Mouse (Mus musculus): Measurements from ENCODE around the gene Notch2. TPM values are rescaled to one million over a fixed set of nuclear protein-coding genes. Genes with fewer than 3 reads are reported as not detected.

Gene Notch2
- polyA plus RNA-seq, 1 experiment from 2014 or later = 21.2 TPM

GRCm38 (mm10) chr3:98089702-98090101, 76.4 kb downstream of the Notch2 start:
- no peak for DNase-seq (ENCODE audit: extremely low spot score, low spot score)
- Histone ChIP-seq H3K4me1 (peaks cover 58% of the 10 kb centered on the region), H3K27ac (no peak overlapping the region), H3K9me3 (no peaks in the 10 kb centered on the region), H3K27me3 (ENCODE audit: poor library complexity, severe bottlenecking) (no peaks in the 10 kb centered on the region), H3K36me3 (replicated peaks) (peaks cover 55% of the 10 kb centered on the region), H3K4me3 (no peak overlapping the region)
- WGBS = 89% methylated on average over 5 of the region's 5 CpGs

- H3K9me3 ChIP-seq = no peaks in the 10 kb centered on the region
- H3K4me3 ChIP-seq = no peak overlapping the region
- H3K4me1 ChIP-seq = peaks cover 58% of the 10 kb centered on the region
- peaks cover 51% of the 10 kb centered on the region for H3K36me3 ChIP-seq (replicated peaks)
- 93% methylated on average over 8 of the region's 8 CpGs for WGBS
- no peak for DNase-seq (ENCODE audit: extremely low spot score, low spot score)
- H3K27me3 ChIP-seq (ENCODE audit: poor library complexity, severe bottlenecking) = no peaks in the 10 kb centered on the region
- no peak overlapping the region for H3K27ac ChIP-seq
These were observed 76.8 kb downstream of the Notch2 start for GRCm38 (mm10) chr3:98090129-98090528.

GRCm38 (mm10) chr3:98092680-98093370, 79.5 kb downstream of the Notch2 start:
- H3K27ac ChIP-seq = no peak overlapping the region
- WGBS = 87% methylated on average over 10 of the region's 10 CpGs

GRCm38 (mm10) chr3:98093954-98094353, 80.6 kb downstream of the Notch2 start:
- Histone ChIP-seq H3K36me3 (replicated peaks) (peaks cover 54% of the 10 kb centered on the region), H3K27ac (no peak overlapping the region; the same call in 1 of the 2 replicates), H3K4me1 (peaks cover 41% of the 10 kb centered on the region), H3K9me3 (no peaks in the 10 kb centered on the region), H3K4me3 (no peak overlapping the region), H3K27me3 (ENCODE audit: poor library complexity, severe bottlenecking) (no peaks in the 10 kb centered on the region)
- DNase-seq (ENCODE audit: extremely low spot score, low spot score) = peak; percentile 30
- 49% methylated on average over 5 of the region's 5 CpGs for WGBS

More at GRCm38 (mm10) chr3:98092680-98093370, 79.5 kb downstream of the Notch2 start:
- DNase-seq (ENCODE audit: extremely low spot score, low spot score) = no peak
- peaks cover 46% of the 10 kb centered on the region for H3K36me3 ChIP-seq (replicated peaks)
- H3K9me3 ChIP-seq = no peaks in the 10 kb centered on the region
- H3K27me3 ChIP-seq (ENCODE audit: poor library complexity, severe bottlenecking) = no peaks in the 10 kb centered on the region
- H3K4me1 ChIP-seq = peaks cover 41% of the 10 kb centered on the region
- H3K4me3 ChIP-seq = no peak overlapping the region

GRCm38 (mm10) chr3:98094629-98095583, 81.6 kb downstream of the Notch2 start:
- H3K4me1 ChIP-seq = peaks cover 36% of the 10 kb centered on the region
- 86% methylated on average over 17 of the region's 17 CpGs for WGBS
- no peaks in the 10 kb centered on the region for H3K27me3 ChIP-seq (ENCODE audit: poor library complexity, severe bottlenecking)
- H3K9me3 ChIP-seq = no peaks in the 10 kb centered on the region
- peaks cover 54% of the 10 kb centered on the region for H3K36me3 ChIP-seq (replicated peaks)
- no peak overlapping the region for H3K4me3 ChIP-seq
- no peak for DNase-seq (ENCODE audit: extremely low spot score, low spot score)
- H3K27ac ChIP-seq = peak overlapping the region; percentile 58

- DNase-seq (ENCODE audit: extremely low spot score, low spot score) = no peak
- 93% methylated on average over 7 of the region's 7 CpGs for WGBS
- Histone ChIP-seq H3K36me3 (replicated peaks) (peaks cover 64% of the 10 kb centered on the region), H3K27ac (no peak overlapping the region), H3K4me1 (peaks cover 33% of the 10 kb centered on the region), H3K4me3 (no peak overlapping the region), H3K9me3 (peaks cover under 1% of the 10 kb centered on the region; the same call in 1 of the 2 replicates), H3K27me3 (ENCODE audit: poor library complexity, severe bottlenecking) (no peaks in the 10 kb centered on the region)
These were observed 83.7 kb downstream of the Notch2 start for GRCm38 (mm10) chr3:98096981-98097380.

- 95% methylated on average over 5 of the region's 5 CpGs for WGBS
- Histone ChIP-seq H3K36me3 (replicated peaks) (peaks cover 69% of the 10 kb centered on the region), H3K27me3 (ENCODE audit: poor library complexity, severe bottlenecking) (no peaks in the 10 kb centered on the region), H3K4me3 (no peak overlapping the region), H3K4me1 (peaks cover 20% of the 10 kb centered on the region), H3K9me3 (peaks cover 12% of the 10 kb centered on the region), H3K27ac (no peak overlapping the region)
- DNase-seq (ENCODE audit: extremely low spot score, low spot score) = no peak
These were observed 85.3 kb downstream of the Notch2 start for GRCm38 (mm10) chr3:98098676-98099075.

- no peak overlapping the region for H3K4me3 ChIP-seq
- no peak overlapping the region for H3K27ac ChIP-seq
- H3K4me1 ChIP-seq = peaks cover 20% of the 10 kb centered on the region
- no peak for DNase-seq (ENCODE audit: extremely low spot score, low spot score)
- H3K9me3 ChIP-seq = peaks cover 12% of the 10 kb centered on the region
- 0 out of 2 replicates have a peak, but pooled peaks cover 5% of the 10 kb centered on the region for H3K27me3 ChIP-seq (ENCODE audit: poor library complexity, severe bottlenecking)
- H3K36me3 ChIP-seq (replicated peaks) = peaks cover 75% of the 10 kb centered on the region
- 87% methylated on average over 10 of the region's 10 CpGs for WGBS
These were observed 86.0 kb downstream of the Notch2 start for GRCm38 (mm10) chr3:98099287-98099686.

- 73% methylated on average over 10 of the region's 10 CpGs for WGBS
- H3K36me3 ChIP-seq (replicated peaks) = peaks cover 96% of the 10 kb centered on the region
- no peak for DNase-seq (ENCODE audit: extremely low spot score, low spot score)
- no peak overlapping the region for H3K27ac ChIP-seq
- H3K27me3 ChIP-seq (ENCODE audit: poor library complexity, severe bottlenecking) = 0 out of 2 replicates have a peak, but pooled peaks cover 7% of the 10 kb centered on the region
- H3K9me3 ChIP-seq = peaks cover 12% of the 10 kb centered on the region
- no peak overlapping the region for H3K4me3 ChIP-seq
- H3K4me1 ChIP-seq = peaks cover 29% of the 10 kb centered on the region
These were observed 88.2 kb downstream of the Notch2 start for GRCm38 (mm10) chr3:98101541-98101940.

- 0 out of 2 replicates have a peak, but pooled peaks cover 7% of the 10 kb centered on the region for H3K27me3 ChIP-seq (ENCODE audit: poor library complexity, severe bottlenecking)
- DNase-seq (ENCODE audit: extremely low spot score, low spot score) = peak; percentile 29
These were observed 91.6 kb downstream of the Notch2 start for GRCm38 (mm10) chr3:98104851-98105471.

GRCm38 (mm10) chr3:98105496-98105895, 92.2 kb downstream of the Notch2 start:
- H3K9me3 ChIP-seq = peaks cover 12% of the 10 kb centered on the region
- WGBS = 83% methylated on average over 6 of the region's 6 CpGs
- peaks cover 44% of the 10 kb centered on the region for H3K4me1 ChIP-seq
- peak overlapping the region; percentile 79 for H3K27ac ChIP-seq
- H3K27me3 ChIP-seq (ENCODE audit: poor library complexity, severe bottlenecking) = 0 out of 2 replicates have a peak, but pooled peaks cover 7% of the 10 kb centered on the region
- no peak for DNase-seq (ENCODE audit: extremely low spot score, low spot score)
- peaks cover 93% of the 10 kb centered on the region for H3K36me3 ChIP-seq (replicated peaks)
- H3K4me3 ChIP-seq = no peak overlapping the region

More at GRCm38 (mm10) chr3:98104851-98105471, 91.6 kb downstream of the Notch2 start:
- WGBS = 32% methylated on average over 9 of the region's 9 CpGs
- Histone ChIP-seq H3K4me1 (peaks cover 44% of the 10 kb centered on the region), H3K27ac (peak overlapping the region; percentile 79), H3K9me3 (peaks cover 12% of the 10 kb centered on the region), H3K36me3 (replicated peaks) (peaks cover 98% of the 10 kb centered on the region), H3K4me3 (no peak overlapping the region)

- Histone ChIP-seq H3K9me3 (peaks cover 12% of the 10 kb centered on the region), H3K27me3 (ENCODE audit: poor library complexity, severe bottlenecking) (0 out of 2 replicates have a peak, but pooled peaks cover 7% of the 10 kb centered on the region), H3K36me3 (replicated peaks) (peaks cover 92% of the 10 kb centered on the region), H3K27ac (peak overlapping the region; percentile 79), H3K4me1 (peaks cover 44% of the 10 kb centered on the region), H3K4me3 (no peak overlapping the region)
- WGBS = 80% methylated on average over 4 of the region's 4 CpGs
- no peak for DNase-seq (ENCODE audit: extremely low spot score, low spot score)
These were observed 92.8 kb downstream of the Notch2 start for GRCm38 (mm10) chr3:98106115-98106514.

Data from forebrain, embryonic 10.5 days (tissue).